Mouse (Mus musculus): ENCODE data around the gene Idua. TPM values are rescaled to one million over a fixed set of nuclear protein-coding genes. Genes with fewer than 3 reads are reported as not detected.

Gene Idua
- total and polyA plus RNA-seq, 3 experiments, result 6.2 to 43.2 (median 9.1) TPM

DNA sequence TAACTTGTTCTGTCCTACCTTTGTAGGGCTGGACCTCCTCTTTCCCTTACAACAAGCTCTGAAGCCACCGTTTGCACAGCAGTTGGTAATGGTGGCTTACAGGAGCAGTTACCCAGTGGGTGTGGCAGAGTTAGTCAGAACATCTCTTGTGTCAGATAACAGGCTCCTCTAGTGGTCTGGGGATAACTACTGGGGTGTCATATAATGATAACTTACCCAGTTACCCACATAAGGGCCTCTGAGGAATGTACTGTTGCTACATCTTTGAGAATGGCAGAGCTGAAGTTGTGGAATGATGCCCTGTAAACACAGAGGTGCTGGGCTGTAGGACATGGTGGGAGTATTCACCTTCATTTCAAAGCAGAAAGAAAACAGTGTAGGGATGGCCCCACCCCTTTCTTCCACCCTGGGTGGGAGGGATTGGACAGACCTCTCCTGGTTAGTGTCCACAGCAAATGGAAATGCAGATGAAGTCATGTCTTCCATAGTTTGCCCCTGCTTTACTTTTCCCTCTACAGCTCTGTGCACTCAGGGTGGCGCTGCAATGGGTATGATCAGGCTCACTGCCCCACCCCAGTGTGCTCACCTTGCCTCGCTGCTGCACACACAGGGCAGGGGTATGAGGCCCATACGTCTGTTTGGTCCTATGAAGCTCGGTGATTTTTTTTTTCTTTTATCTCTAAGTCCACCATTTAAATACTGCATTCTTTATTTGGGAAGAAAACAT is 16.8 kb downstream of the Idua start:
- ATAC-seq (ENCODE audit: extremely low read depth, insufficient number of reproducible peaks, low FRiP score, poor library complexity, severe bottlenecking) (peak; percentile 68), DNase-seq (ENCODE audit: low spot score) (peak; percentile 71)
- H3K4me1 ChIP-seq (ENCODE audit: insufficient read depth, low read depth, low read length), result peaks cover 95% of the 10 kb centered on the region

DNA sequence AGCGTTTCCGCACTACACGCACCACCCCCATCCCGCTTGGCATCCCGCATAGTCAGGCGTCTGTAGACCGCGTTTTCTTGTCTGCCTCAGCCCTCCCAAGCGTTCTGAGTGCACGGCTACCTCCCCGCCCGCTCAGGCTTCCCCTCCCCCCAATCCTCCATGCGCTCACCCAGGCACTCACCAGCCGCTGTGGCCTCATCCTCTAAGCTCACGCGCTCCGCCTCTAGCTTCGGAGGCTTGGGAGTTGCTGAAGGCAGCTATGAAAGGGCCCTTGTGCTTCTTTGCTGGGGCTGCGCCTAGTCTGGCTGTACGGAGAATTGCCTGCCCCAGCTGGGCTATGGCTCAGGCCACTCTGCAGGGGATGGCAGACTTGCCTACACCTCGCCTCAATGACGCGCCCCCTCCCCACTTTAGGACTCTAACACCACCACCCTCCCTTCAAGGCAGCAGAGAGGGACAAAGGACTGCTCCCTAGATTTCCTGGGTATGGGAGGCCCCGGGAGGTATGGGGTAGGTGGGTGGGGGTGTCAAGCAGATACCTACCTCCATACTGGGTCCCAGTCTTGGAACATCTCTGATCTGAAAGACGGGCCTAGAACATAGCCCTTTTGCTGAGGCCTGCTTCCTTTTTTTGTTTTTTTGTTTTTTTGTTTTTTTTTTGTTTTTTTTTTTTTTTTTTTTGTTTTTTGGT is 17.6 kb downstream of the Idua start:
- H3K27me3 ChIP-seq (ENCODE audit: insufficient read depth, low read length), result no peaks in the 10 kb centered on the region
- ATAC-seq (ENCODE audit: extremely low read depth, insufficient number of reproducible peaks, low FRiP score, poor library complexity, severe bottlenecking) (peak; percentile 55), DNase-seq (ENCODE audit: low spot score) (peak; percentile 76)
- peaks cover 86% of the 10 kb centered on the region for H3K4me1 ChIP-seq (ENCODE audit: insufficient read depth, low read depth, low read length)
- no peaks in the 10 kb centered on the region for H3K9me3 ChIP-seq (replicated peaks)
- no peak for TF ChIP-seq GATA1 (IDR thresholded peaks at IDR 0.05; ENCODE audit: borderline replicate concordance, low read length)
- peak overlapping the region; percentile 70 for H3K4me3 ChIP-seq (ENCODE audit: low read depth, low read length)
- H3K36me3 ChIP-seq (replicated peaks), result peaks cover 55% of the 10 kb centered on the region

More for the DNA sequence above, 16.8 kb downstream of the Idua start:
- Histone ChIP-seq H3K27me3 (ENCODE audit: insufficient read depth, low read length) (no peaks in the 10 kb centered on the region), H3K36me3 (replicated peaks) (peaks cover 58% of the 10 kb centered on the region), H3K9me3 (replicated peaks) (no peaks in the 10 kb centered on the region), H3K4me3 (ENCODE audit: low read depth, low read length) (peak overlapping the region; percentile 70)
- TF ChIP-seq TAL1 (conservative IDR thresholded peaks at IDR 0.05; ENCODE audit: low read depth, low read length), result peak; percentile 26; the same call in 1 of the 2 replicates
- TF ChIP-seq GATA1 (IDR thresholded peaks at IDR 0.05; ENCODE audit: borderline replicate concordance, low read length), result no peak
- TF ChIP-seq POLR2AphosphoS5 (IDR thresholded peaks at IDR 0.05; ENCODE audit: insufficient replicate concordance, low read depth, low read length), result no peak

DNA sequence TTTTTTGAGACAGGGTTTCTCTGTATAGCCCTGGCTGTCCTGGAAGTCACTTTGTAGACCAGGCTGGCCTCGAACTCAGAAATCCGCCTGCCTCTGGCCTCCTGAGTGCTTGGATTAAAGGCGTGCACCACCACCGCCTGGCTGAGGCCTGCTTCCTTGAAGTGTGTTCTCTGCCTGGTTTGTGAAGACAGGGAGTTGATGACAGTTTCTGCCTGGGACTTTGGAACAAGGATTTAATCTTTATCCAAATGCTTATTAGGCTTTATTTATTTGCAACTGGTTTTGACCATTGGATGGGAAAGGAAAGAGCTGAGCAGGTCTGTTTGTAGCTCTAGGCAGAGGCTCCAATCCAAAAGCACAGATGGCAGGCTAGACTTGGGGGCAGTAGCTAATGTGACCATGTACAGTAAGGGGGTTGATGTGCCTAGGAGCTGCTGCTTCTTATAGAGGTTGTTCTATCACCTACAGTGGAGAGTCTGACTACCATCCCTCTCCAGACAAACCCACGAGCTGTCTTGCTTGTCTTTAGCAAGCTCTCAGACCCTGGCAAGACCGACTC is 18.2 kb downstream of the Idua start:
- ATAC-seq (ENCODE audit: extremely low read depth, insufficient number of reproducible peaks, low FRiP score, poor library complexity, severe bottlenecking), result no peak
- Histone ChIP-seq H3K4me3 (ENCODE audit: low read depth, low read length) (no peak overlapping the region), H3K9me3 (replicated peaks) (no peaks in the 10 kb centered on the region), H3K36me3 (replicated peaks) (peaks cover 55% of the 10 kb centered on the region), H3K4me1 (ENCODE audit: insufficient read depth, low read depth, low read length) (peaks cover 80% of the 10 kb centered on the region), H3K27me3 (ENCODE audit: insufficient read depth, low read length) (no peaks in the 10 kb centered on the region)
- no peak for DNase-seq (ENCODE audit: low spot score)
- TF ChIP-seq POLR2AphosphoS5 (IDR thresholded peaks at IDR 0.05; ENCODE audit: insufficient replicate concordance, low read depth, low read length), result no peak
- TF ChIP-seq GATA2 (IDR thresholded peaks at IDR 0.05; ENCODE audit: borderline replicate concordance, low read depth, low read length), result no peak
- TF ChIP-seq GATA1 (IDR thresholded peaks at IDR 0.05; ENCODE audit: borderline replicate concordance, low read length), result no peak
- no peak for TF ChIP-seq CTCF (IDR thresholded peaks at IDR 0.05; ENCODE audit: low read depth, low read length)
- no peak for TF ChIP-seq TAL1 (conservative IDR thresholded peaks at IDR 0.05; ENCODE audit: low read depth, low read length)

DNA sequence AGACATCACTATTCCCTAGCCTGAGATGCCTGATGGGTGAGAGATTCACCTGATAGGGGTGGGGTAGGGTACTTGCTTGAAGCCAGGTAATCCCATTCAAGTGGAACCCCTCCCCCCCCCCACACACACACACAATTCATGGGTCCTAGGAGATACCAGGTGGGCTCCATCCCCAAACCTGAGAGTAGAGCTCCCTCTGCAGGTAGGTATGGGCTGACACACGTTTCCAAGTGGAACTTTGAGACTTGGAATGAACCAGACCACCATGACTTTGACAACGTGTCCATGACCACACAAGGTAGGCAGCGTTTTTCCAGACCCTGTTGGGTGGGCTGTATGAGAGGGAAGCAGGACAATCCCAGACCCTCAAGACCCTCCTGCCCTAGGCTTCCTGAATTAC is 19.8 kb downstream of the Idua start:
- Histone ChIP-seq H3K4me1 (ENCODE audit: insufficient read depth, low read depth, low read length) (peaks cover 73% of the 10 kb centered on the region), H3K9me3 (replicated peaks) (no peaks in the 10 kb centered on the region), H3K4me3 (ENCODE audit: low read depth, low read length) (no peak overlapping the region), H3K36me3 (replicated peaks) (peaks cover 51% of the 10 kb centered on the region), H3K27me3 (ENCODE audit: insufficient read depth, low read length) (no peaks in the 10 kb centered on the region)
- no peak for TF ChIP-seq GATA2 (IDR thresholded peaks at IDR 0.05; ENCODE audit: borderline replicate concordance, low read depth, low read length)
- no peak for TF ChIP-seq POLR2AphosphoS5 (IDR thresholded peaks at IDR 0.05; ENCODE audit: insufficient replicate concordance, low read depth, low read length)
- no peak for TF ChIP-seq TAL1 (conservative IDR thresholded peaks at IDR 0.05; ENCODE audit: low read depth, low read length)
- no peak; the same call in 1 of the 2 replicates for TF ChIP-seq CTCF (IDR thresholded peaks at IDR 0.05; ENCODE audit: low read depth, low read length)
- TF ChIP-seq GATA1 (IDR thresholded peaks at IDR 0.05; ENCODE audit: borderline replicate concordance, low read length), result no peak
- ATAC-seq (ENCODE audit: extremely low read depth, insufficient number of reproducible peaks, low FRiP score, poor library complexity, severe bottlenecking), result no peak
- peak; percentile 52 for DNase-seq (ENCODE audit: low spot score)

DNA sequence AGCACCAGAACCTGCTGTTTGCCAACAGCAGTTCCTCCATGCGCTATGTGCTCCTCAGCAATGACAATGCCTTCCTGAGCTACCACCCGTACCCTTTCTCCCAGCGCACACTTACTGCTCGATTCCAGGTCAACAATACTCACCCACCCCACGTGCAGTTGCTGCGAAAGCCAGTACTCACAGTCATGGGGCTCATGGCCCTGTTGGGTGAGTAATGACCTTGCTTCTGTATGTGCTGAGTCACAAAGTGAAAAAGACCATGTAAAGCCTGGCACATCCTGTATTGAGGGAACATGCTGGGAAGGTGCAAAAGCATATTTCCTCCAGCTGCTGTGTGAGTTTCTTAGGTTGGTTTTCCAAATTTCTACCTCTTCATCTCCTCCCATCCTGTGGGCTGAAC is 20.7 kb downstream of the Idua start:
- no peaks in the 10 kb centered on the region for H3K27me3 ChIP-seq (ENCODE audit: insufficient read depth, low read length)
- H3K4me1 ChIP-seq (ENCODE audit: insufficient read depth, low read depth, low read length), result peaks cover 64% of the 10 kb centered on the region
- ATAC-seq (ENCODE audit: extremely low read depth, insufficient number of reproducible peaks, low FRiP score, poor library complexity, severe bottlenecking) (no peak), DNase-seq (ENCODE audit: low spot score) (no peak)
- TF ChIP-seq CTCF (IDR thresholded peaks at IDR 0.05; ENCODE audit: low read depth, low read length) (no peak), GATA1 (IDR thresholded peaks at IDR 0.05; ENCODE audit: borderline replicate concordance, low read length) (no peak)
- H3K4me3 ChIP-seq (ENCODE audit: low read depth, low read length), result no peak overlapping the region
- H3K36me3 ChIP-seq (replicated peaks), result peaks cover 56% of the 10 kb centered on the region
- no peaks in the 10 kb centered on the region for H3K9me3 ChIP-seq (replicated peaks)

DNA sequence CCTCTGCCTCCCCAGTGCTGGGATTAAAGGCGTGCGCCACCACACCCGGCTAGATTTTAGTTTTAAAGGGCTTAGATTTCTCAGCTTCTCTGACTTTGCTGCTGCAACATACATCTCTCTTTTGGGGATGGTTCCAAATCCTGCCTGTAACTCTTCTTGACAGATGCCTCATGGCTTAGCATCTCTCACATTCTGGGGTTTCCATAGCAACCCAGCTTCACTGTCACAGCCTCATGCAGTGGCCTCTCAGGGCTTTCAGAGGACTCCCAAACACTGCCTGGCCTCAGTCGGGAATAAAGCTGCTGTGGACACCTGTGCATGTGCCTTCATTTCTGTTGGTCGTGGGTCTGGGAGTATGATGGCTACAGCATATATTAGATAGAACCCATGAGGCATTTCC is 29.0 kb downstream of the Idua start:
- ATAC-seq (ENCODE audit: extremely low read depth, insufficient number of reproducible peaks, low FRiP score, poor library complexity, severe bottlenecking) (no peak), DNase-seq (ENCODE audit: low spot score) (no peak)
- H3K4me3 ChIP-seq (ENCODE audit: low read depth, low read length), result no peak overlapping the region
- no peak for TF ChIP-seq GATA2 (IDR thresholded peaks at IDR 0.05; ENCODE audit: borderline replicate concordance, low read depth, low read length)
- TF ChIP-seq CTCF (IDR thresholded peaks at IDR 0.05; ENCODE audit: low read depth, low read length), result no peak
- TF ChIP-seq GATA1 (IDR thresholded peaks at IDR 0.05; ENCODE audit: borderline replicate concordance, low read length), result no peak
- no peak for TF ChIP-seq POLR2AphosphoS5 (IDR thresholded peaks at IDR 0.05; ENCODE audit: insufficient replicate concordance, low read depth, low read length)
- no peak for TF ChIP-seq TAL1 (conservative IDR thresholded peaks at IDR 0.05; ENCODE audit: low read depth, low read length)
- peaks cover 15% of the 10 kb centered on the region for H3K36me3 ChIP-seq (replicated peaks)
- H3K4me1 ChIP-seq (ENCODE audit: insufficient read depth, low read depth, low read length), result peaks cover 34% of the 10 kb centered on the region
- no peaks in the 10 kb centered on the region for H3K27me3 ChIP-seq (ENCODE audit: insufficient read depth, low read length)
- H3K9me3 ChIP-seq (replicated peaks), result no peaks in the 10 kb centered on the region

All from G1E (cell line).